Mouse (Mus musculus): ENCODE measurements around the gene Haus7.

DNA sequence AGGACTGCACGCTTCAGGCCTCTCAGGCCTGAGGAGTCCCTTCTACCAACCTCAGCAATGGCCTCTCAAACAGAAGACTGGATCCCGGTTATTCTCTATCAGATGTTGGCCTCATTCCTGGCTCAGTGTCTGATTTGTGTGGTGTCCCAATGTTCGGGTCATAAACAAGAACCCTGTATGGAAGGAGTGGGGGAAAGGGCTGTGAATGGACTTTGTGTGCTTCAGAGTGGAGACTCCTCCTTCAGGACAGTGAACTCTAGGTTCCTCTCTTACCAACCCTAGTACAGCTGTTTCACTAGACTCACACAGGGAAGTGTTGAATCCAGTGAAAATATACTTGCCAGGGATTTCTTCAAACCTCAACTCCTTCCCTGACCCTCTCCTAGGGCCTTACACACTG, 9.5 kb upstream of the Haus7 start:
- TF ChIP-seq POLR2A (IDR thresholded peaks at IDR 0.05; ENCODE audit: low read depth, low read length) (no peak), CTCF (IDR thresholded peaks at IDR 0.05; ENCODE audit: extremely low read depth, insufficient read length, insufficient replicate concordance, low read depth, low read length) (no peak)

All from small intestine, adult 2 months (tissue).